ENCODE assay signal across 27 mouse cellular contexts in the genomic region with DNA sequence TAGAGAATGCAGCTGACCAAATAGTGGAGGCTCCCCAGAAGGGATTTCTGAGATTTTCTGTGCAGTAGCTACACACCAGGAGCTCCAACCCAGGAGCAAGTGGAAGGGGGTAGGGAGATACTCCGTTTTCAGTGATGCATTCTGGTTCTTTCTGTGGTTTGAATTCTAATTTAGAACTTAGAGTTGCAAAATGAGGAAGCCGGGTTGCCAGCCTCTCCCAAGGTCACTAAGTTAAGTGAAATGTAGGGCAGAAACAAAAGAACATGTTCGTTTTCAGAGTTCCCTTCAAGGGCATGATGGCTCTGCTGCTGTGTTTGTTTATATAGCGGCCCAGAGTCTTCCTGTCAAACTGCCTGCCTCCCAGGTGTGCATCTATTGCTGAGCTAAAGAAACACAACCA.
DNase-seq lines count a peak whose midpoint lies in the region; ATAC-seq lines count a peak whose summit lies in the region.
"Had no signal": no experiment of that assay in that cellular context is flagged by ENCODE, and none has a peak within 500 bp of the region (broad histone marks: within the 10 kb centered on the region; RNA-seq: fewer than 3 reads in every experiment).

No protein-coding gene starts in this region.

- no peaks in the 10 kb centered on the region for H3K9me3 ChIP-seq in embryonic facial prominence, embryonic 10.5 days
- H3K9me3 ChIP-seq: forebrain, embryonic 13.5 days; intestine, embryonic 15.5 days; liver, embryonic 15.5 days; lung, embryonic 15.5 days; midbrain, embryonic 10.5 days; neural tube, embryonic 15.5 days had no signal

- no peaks in the 10 kb centered on the region for H3K27me3 ChIP-seq in embryonic facial prominence, embryonic 10.5 days (replicated peaks; ENCODE audit: low read depth, poor library complexity, severe bottlenecking)
- H3K27me3 ChIP-seq: forebrain, embryonic 13.5 days; intestine, embryonic 15.5 days; liver, embryonic 15.5 days; lung, embryonic 15.5 days; neural tube, embryonic 15.5 days; Patski had no signal

- peaks cover 40% of the 10 kb centered on the region for H3K4me1 ChIP-seq in embryonic facial prominence, embryonic 10.5 days
- H3K4me1 ChIP-seq: forebrain, embryonic 13.5 days; intestine, embryonic 15.5 days; liver, embryonic 15.5 days; lung, embryonic 15.5 days had no signal

- peak; percentile 23 for DNase-seq in adrenal gland, adult 2 months
- DNase-seq in adrenal gland, postnatal 14 days = no peak
- peak; percentile 31 for DNase-seq in embryonic facial prominence, embryonic 10.5 days (ENCODE audit: low spot score)
- no peak for DNase-seq in layer of hippocampus, adult 9-10 months (ENCODE audit: low spot score)
- no peak for DNase-seq in thymus, postnatal 0 days (ENCODE audit: low spot score)
- DNase-seq in spleen, postnatal 10 days (ENCODE audit: low spot score in 2 of 2) = no peak
- DNase-seq: adrenal gland, postnatal 25 days; cerebellum, adult 18-20 months; cerebellum, postnatal 14 days; gastrocnemius, adult 2 months; heart, postnatal 4 days; kidney, adult 9 months; kidney, postnatal 36 days; liver; lung, postnatal 4 days had no signal

- no peak overlapping the region for H3K4me3 ChIP-seq in embryonic facial prominence, embryonic 10.5 days
- H3K4me3 ChIP-seq: erythroblast, embryonic 14.5 days; forebrain, embryonic 13.5 days; gastrocnemius, adult 2 months; intestine, embryonic 15.5 days; liver, embryonic 15.5 days; lung, embryonic 15.5 days; midbrain, embryonic 10.5 days; neural tube, embryonic 15.5 days had no signal

- WGBS in embryonic facial prominence, embryonic 10.5 days = 37% methylated on average over 4 of the region's 4 CpGs

- peak; percentile 48 for ATAC-seq in granulocyte monocyte progenitor cell, adult 5-6 weeks (replicated peaks; ENCODE audit: poor library complexity, severe bottlenecking)
- ATAC-seq in monocyte, adult 5-6 weeks (replicated peaks; ENCODE audit: insufficient number of reproducible peaks, low FRiP score, low TSS enrichment, poor library complexity, severe bottlenecking) = peak; percentile 65
- ATAC-seq: activated CD4-positive, CD25-positive, alpha-beta regulatory T cell, adult 4 months; forebrain, embryonic 13.5 days; hindbrain, embryonic 16.5 days; intestine, embryonic 15.5 days; Patski had no signal

- no peaks in the 10 kb centered on the region for H3K36me3 ChIP-seq in embryonic facial prominence, embryonic 10.5 days (replicated peaks)
- H3K36me3 ChIP-seq: intestine, embryonic 15.5 days; liver, embryonic 15.5 days; lung, embryonic 15.5 days; midbrain, embryonic 10.5 days; neural tube, embryonic 15.5 days had no signal

- peak overlapping the region; percentile 49 for H3K27ac ChIP-seq in embryonic facial prominence, embryonic 10.5 days (replicated peaks)
- H3K27ac ChIP-seq: forebrain, embryonic 13.5 days; gastrocnemius, adult 2 months; intestine, embryonic 15.5 days; liver, embryonic 15.5 days; lung, embryonic 15.5 days; midbrain, embryonic 10.5 days; neural tube, embryonic 15.5 days had no signal

Comparison
In these comparisons a context has a peak if more than half of its experiments do, and no peak if none do; other contexts are left out.
1. DNase-seq: peak in adrenal gland, adult 2 months (single experiment) and embryonic facial prominence, embryonic 10.5 days (single experiment); none in adrenal gland, postnatal 14 days (single experiment), layer of hippocampus, adult 9-10 months (single experiment), thymus, postnatal 0 days (single experiment) and spleen, postnatal 10 days (0 of 2).